Mouse (Mus musculus) bone marrow macrophage, adult 2 months (primary cell): ENCODE results near the gene Mrgprd.

Experiments
- CTCF ChIP-seq: IDR thresholded peaks from 2 replicates; pipeline ENCODE4 v1.5.1; 2012; ENCODE audit warnings: low read depth, mild to moderate bottlenecking, low read length, moderate library complexity
- POLR2A ChIP-seq: IDR thresholded peaks from 2 replicates; pipeline ENCODE4 v1.6.1; 2012; ENCODE audit warnings: mild to moderate bottlenecking, low read depth, low read length, borderline replicate concordance

DNA sequence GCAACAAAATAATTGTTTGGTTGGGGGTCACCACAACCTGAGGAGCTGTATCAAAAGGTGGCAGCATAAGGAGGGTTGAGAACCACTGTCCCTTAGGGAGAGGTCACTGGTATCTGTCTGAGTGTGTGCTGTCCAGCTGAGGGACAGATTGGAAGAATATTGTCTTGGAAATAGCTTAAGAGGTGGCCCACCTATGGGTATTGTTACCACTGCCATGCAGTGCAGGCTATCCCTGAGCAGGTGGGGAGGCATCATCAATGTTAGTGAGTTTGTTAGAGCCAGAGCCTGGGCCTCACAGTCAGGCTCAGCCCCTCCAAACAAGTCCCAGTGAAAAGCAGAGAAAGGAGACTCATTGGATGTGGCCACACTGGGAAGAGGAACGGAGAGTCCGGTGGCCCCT is 22.8 kb upstream of the Mrgprd start:
- TF ChIP-seq POLR2A (no peak), CTCF (no peak)
